Mouse (Mus musculus) frontal cortex, postnatal 14 days (tissue): ENCODE data around the gene Prpf8.
"Not testable (repeated sequence)": the region's sequence is repeated elsewhere in the genome, so short reads cannot be mapped to it uniquely, and the experiment has no call there.

Experiments
- DNase-seq, 2 experiments: peaks; one replicate each; pipeline ENCODE4 v3.0.0; 2022; ENCODE audit warnings: low spot score in 2 of 2

Gene Prpf8

GRCm38 (mm10) chr11:75552906-75553482 lies 66.4 kb downstream of the Prpf8 start:
- DNase-seq = no peak

- DNase-seq = not testable (repeated sequence)
Observed at GRCm38 (mm10) chr11:75556006-75556405, 69.4 kb downstream of the Prpf8 start.

- DNase-seq = no peak
Observed at GRCm38 (mm10) chr11:75557142-75557541, 70.5 kb downstream of the Prpf8 start.

- no peak for DNase-seq
Observed at GRCm38 (mm10) chr11:75558101-75558500, 71.5 kb downstream of the Prpf8 start.
